Mouse (Mus musculus) megakaryocyte, embryonic 14.5 days (primary cell): ENCODE results near the gene Dennd6a. TPM values are rescaled to one million over a fixed set of nuclear protein-coding genes. Genes with fewer than 3 reads are reported as not detected.

ENCODE experiments used
- H3K27me3 ChIP-seq: replicated peaks from 2 replicates; pipeline ENCODE3; 2012; ENCODE audit warnings: inconsistent platforms
- H3K36me3 ChIP-seq: replicated peaks from 2 replicates; pipeline ENCODE3; 2012; ENCODE audit warnings: low read length, inconsistent platforms, mixed read lengths
- H3K4me1 ChIP-seq: 2 replicates; pipeline ENCODE4 v1.6.1; 2012; ENCODE audit warnings: inconsistent platforms
- H3K4me3 ChIP-seq: replicated peaks from 2 replicates; pipeline ENCODE3; 2012; ENCODE audit warnings: moderate library complexity, mild to moderate bottlenecking, inconsistent platforms
- H3K9me3 ChIP-seq: 2 replicates; pipeline ENCODE4 v1.6.1; 2012; ENCODE audit warnings: inconsistent platforms
- FLI1 ChIP-seq: IDR thresholded peaks from 2 replicates; pipeline ENCODE4 v1.6.1; 2012; ENCODE audit warnings: low read length, inconsistent platforms, mixed read lengths
- GATA1 ChIP-seq: IDR thresholded peaks from 3 replicates; pipeline ENCODE4 v1.6.1; 2012; ENCODE audit warnings: mixed read lengths, low read length, inconsistent platforms, borderline replicate concordance
- polyA plus RNA-seq: library from polyadenylated mRNA; stranded (reverse); fragments of >175 nt; gene quantifications from 2 replicates; pipeline ENCODE4 v1.2.3, GENCODE M21; 2012; ENCODE audit warnings: low replicate concordance; ENCODE audit not compliant: insufficient read depth

Gene Dennd6a
- polyA plus RNA-seq, 1 experiment: 1.7 TPM

GRCm38 (mm10) chr14:26569880-26570279, 3.8 kb upstream of the Dennd6a start:
- no peak for TF ChIP-seq FLI1
- no peak for TF ChIP-seq GATA1
- no peaks in the 10 kb centered on the region for H3K9me3 ChIP-seq
- no peak overlapping the region for H3K4me3 ChIP-seq
- no peaks in the 10 kb centered on the region for H3K36me3 ChIP-seq
- H3K27me3 ChIP-seq: peaks cover 2% of the 10 kb centered on the region
- H3K4me1 ChIP-seq: peaks cover 17% of the 10 kb centered on the region

GRCm38 (mm10) chr14:26571951-26572675, 1.5 kb upstream of the Dennd6a start:
- Histone ChIP-seq H3K27me3 (peaks cover 2% of the 10 kb centered on the region), H3K36me3 (no peaks in the 10 kb centered on the region), H3K4me1 (peaks cover 17% of the 10 kb centered on the region), H3K4me3 (no peak overlapping the region), H3K9me3 (no peaks in the 10 kb centered on the region)
- no peak for TF ChIP-seq GATA1
- TF ChIP-seq FLI1: no peak

GRCm38 (mm10) chr14:26576255-26576780, 2.7 kb downstream of the Dennd6a start:
- peaks cover 29% of the 10 kb centered on the region for H3K4me1 ChIP-seq
- H3K9me3 ChIP-seq: no peaks in the 10 kb centered on the region; the same call in 1 of the 2 replicates
- TF ChIP-seq FLI1: no peak
- no peak for TF ChIP-seq GATA1
- H3K4me3 ChIP-seq: no peak overlapping the region
- H3K27me3 ChIP-seq: no peaks in the 10 kb centered on the region
- H3K36me3 ChIP-seq: peaks cover 2% of the 10 kb centered on the region

- H3K27me3 ChIP-seq: no peaks in the 10 kb centered on the region
- H3K9me3 ChIP-seq: no peaks in the 10 kb centered on the region; the same call in 1 of the 2 replicates
- H3K4me3 ChIP-seq: peak overlapping the region; percentile 98
- peaks cover 17% of the 10 kb centered on the region for H3K36me3 ChIP-seq
- TF ChIP-seq FLI1 (no peak), GATA1 (no peak)
- peaks cover 31% of the 10 kb centered on the region for H3K4me1 ChIP-seq
Measured at GRCm38 (mm10) chr14:26578791-26579191, 5.1 kb downstream of the Dennd6a start.

- H3K36me3 ChIP-seq: peaks cover 21% of the 10 kb centered on the region
- no peaks in the 10 kb centered on the region for H3K27me3 ChIP-seq
- H3K4me1 ChIP-seq: peaks cover 32% of the 10 kb centered on the region
- no peaks in the 10 kb centered on the region; the same call in 1 of the 2 replicates for H3K9me3 ChIP-seq
- peak; percentile 29; the same call in 1 of the 3 replicates for TF ChIP-seq GATA1
- no peak for TF ChIP-seq FLI1
- H3K4me3 ChIP-seq: peak overlapping the region; percentile 98
Measured at GRCm38 (mm10) chr14:26579346-26580343, 6.0 kb downstream of the Dennd6a start.

GRCm38 (mm10) chr14:26583645-26584044, 10.0 kb downstream of the Dennd6a start:
- peaks cover 62% of the 10 kb centered on the region for H3K4me1 ChIP-seq
- H3K4me3 ChIP-seq: no peak overlapping the region
- H3K9me3 ChIP-seq: no peaks in the 10 kb centered on the region
- H3K36me3 ChIP-seq: peaks cover 39% of the 10 kb centered on the region
- TF ChIP-seq FLI1 (no peak), GATA1 (no peak)
- H3K27me3 ChIP-seq: no peaks in the 10 kb centered on the region

- no peaks in the 10 kb centered on the region for H3K27me3 ChIP-seq
- H3K4me3 ChIP-seq: peak overlapping the region; percentile 77
- peaks cover 42% of the 10 kb centered on the region for H3K36me3 ChIP-seq
- H3K9me3 ChIP-seq: no peaks in the 10 kb centered on the region
- peaks cover 69% of the 10 kb centered on the region for H3K4me1 ChIP-seq
- TF ChIP-seq FLI1 (no peak), GATA1 (no peak)
Measured at GRCm38 (mm10) chr14:26587116-26587515, 13.5 kb downstream of the Dennd6a start.

- no peaks in the 10 kb centered on the region for H3K9me3 ChIP-seq
- peak overlapping the region; percentile 17 for H3K4me3 ChIP-seq
- H3K27me3 ChIP-seq: no peaks in the 10 kb centered on the region
- peaks cover 72% of the 10 kb centered on the region for H3K4me1 ChIP-seq
- TF ChIP-seq GATA1: no peak
- TF ChIP-seq FLI1: no peak
- peaks cover 36% of the 10 kb centered on the region for H3K36me3 ChIP-seq
Measured at GRCm38 (mm10) chr14:26591353-26591752, 17.7 kb downstream of the Dennd6a start.

GRCm38 (mm10) chr14:26593281-26593895, 19.7 kb downstream of the Dennd6a start:
- Histone ChIP-seq H3K36me3 (peaks cover 49% of the 10 kb centered on the region), H3K4me3 (no peak overlapping the region), H3K27me3 (no peaks in the 10 kb centered on the region), H3K4me1 (peaks cover 62% of the 10 kb centered on the region), H3K9me3 (peaks cover 6% of the 10 kb centered on the region)
- no peak for TF ChIP-seq FLI1
- no peak for TF ChIP-seq GATA1

- H3K4me3 ChIP-seq: peak overlapping the region; percentile 50
- H3K4me1 ChIP-seq: peaks cover 52% of the 10 kb centered on the region
- no peaks in the 10 kb centered on the region for H3K27me3 ChIP-seq
Measured at GRCm38 (mm10) chr14:26595167-26595566, 21.5 kb downstream of the Dennd6a start.

More at GRCm38 (mm10) chr14:26595167-26595566, 21.5 kb downstream of the Dennd6a start:
- peaks cover 6% of the 10 kb centered on the region for H3K9me3 ChIP-seq
- TF ChIP-seq GATA1 (no peak), FLI1 (no peak)
- peaks cover 61% of the 10 kb centered on the region for H3K36me3 ChIP-seq
